Mouse (Mus musculus) cortical plate, adult 2 months (tissue): ENCODE results near the gene Ggnbp2. TPM values are rescaled to one million over a fixed set of nuclear protein-coding genes. Genes with fewer than 3 reads are reported as not detected.

ENCODE experiments used
- H3K27ac ChIP-seq: fragments of 200-500 bp; 2 replicates; pipeline ENCODE4 v1.5.1; 2012; ENCODE audit warnings: low read length, control low read depth, inconsistent platforms; ENCODE audit not compliant: insufficient read depth
- H3K4me1 ChIP-seq: fragments of 200-500 bp; 2 replicates; pipeline ENCODE4 v1.6.1; 2011; ENCODE audit warnings: low read length; ENCODE audit not compliant: control insufficient read depth, insufficient read depth
- H3K4me3 ChIP-seq: fragments of 200-500 bp; 2 replicates; pipeline ENCODE4 v1.5.1; 2011; ENCODE audit warnings: mild to moderate bottlenecking, low read length, control low read depth; ENCODE audit not compliant: insufficient read depth
- CTCF ChIP-seq: fragments of 200-500 bp; IDR thresholded peaks from 2 replicates; pipeline ENCODE4 v1.5.1; 2011; ENCODE audit warnings: mild to moderate bottlenecking, control low read depth, low read length; ENCODE audit not compliant: insufficient read depth; ENCODE audit errors: extremely low read depth
- POLR2A ChIP-seq: fragments of 200-500 bp; IDR thresholded peaks from 2 replicates; pipeline ENCODE4 v1.6.1; 2011; ENCODE audit warnings: mild to moderate bottlenecking, low read length, control low read depth; ENCODE audit not compliant: insufficient read depth; ENCODE audit errors: extremely low read depth
- polyA plus RNA-seq: library from polyadenylated mRNA; depleted of rRNA; stranded (reverse); fragments of >200 nt; gene quantifications from 2 replicates; pipeline ENCODE4 v1.2.3, GENCODE M21; 2012; rRNA removed

Gene Ggnbp2
- polyA plus RNA-seq, 1 experiment: 104 TPM

- Histone ChIP-seq H3K4me1 (no peaks in the 10 kb centered on the region), H3K4me3 (no peak overlapping the region), H3K27ac (no peak overlapping the region)
- TF ChIP-seq POLR2A: no peak
- TF ChIP-seq CTCF: no peak
Measured at GRCm38 (mm10) chr11:84790383-84790782, 80.2 kb downstream of the Ggnbp2 start.

Other genes starting within 250 kb of the Ggnbp2 start
- 14.5 and 16.5 TPM in 2 replicates for gene Mrm1, start 51.3 kb downstream of the Ggnbp2 start, polyA plus RNA-seq
- gene Dhrs11, start 41.8 kb downstream of the Ggnbp2 start, polyA plus RNA-seq: 14.4 and 15.4 TPM in 2 replicates
- gene Myo19, start 9.3 kb upstream of the Ggnbp2 start, polyA plus RNA-seq: 14.6 and 16.1 TPM in 2 replicates
- gene Pigw, start 9.5 kb upstream of the Ggnbp2 start, polyA plus RNA-seq: 4.0 and 4.9 TPM in 2 replicates
- gene Znhit3, start 45.5 kb upstream of the Ggnbp2 start, polyA plus RNA-seq: 47.6 and 53.4 TPM in 2 replicates
- 87.7 and 88.1 TPM in 2 replicates for gene Car4, start 87.0 kb upstream of the Ggnbp2 start, polyA plus RNA-seq